Mouse (Mus musculus) heart, embryonic 11.5 days (tissue): ENCODE data around the gene Gm12216. TPM values are rescaled to one million over a fixed set of nuclear protein-coding genes. Genes with fewer than 3 reads are reported as not detected.

Experiments
- ATAC-seq: fragments of 200-750 bp; cut with Nextera tagmentation; replicated peaks from 2 replicates; pipeline ENCODE4 v1.8.0; 2017; ENCODE audit warnings: moderate library complexity; ENCODE audit not compliant: insufficient number of reproducible peaks, low FRiP score, low TSS enrichment
- H3K27ac ChIP-seq: fragments of 300-500 bp; sonication (generic); 2 replicates; pipeline ENCODE4 v1.5.1; 2014; ENCODE audit warnings: mild to moderate bottlenecking, low read depth, low read length
- H3K27me3 ChIP-seq: fragments of 300-500 bp; sonication (generic); 2 replicates; pipeline ENCODE4 v1.6.1; 2014; ENCODE audit warnings: mild to moderate bottlenecking, low read length, mixed read lengths; ENCODE audit not compliant: control insufficient read depth, insufficient read depth
- H3K36me3 ChIP-seq: fragments of 300-500 bp; sonication (generic); 2 replicates; pipeline ENCODE4 v1.6.1; 2014; ENCODE audit warnings: mild to moderate bottlenecking, low read length, moderate library complexity, mixed read lengths; ENCODE audit not compliant: control insufficient read depth, insufficient read depth
- H3K4me1 ChIP-seq: fragments of 300-500 bp; sonication (generic); 2 replicates; pipeline ENCODE4 v1.6.1; 2014; ENCODE audit warnings: low read length; ENCODE audit not compliant: control insufficient read depth, insufficient read depth
- H3K4me2 ChIP-seq: fragments of 300-500 bp; sonication (generic); 2 replicates; pipeline ENCODE4 v1.6.1; 2014; ENCODE audit warnings: mild to moderate bottlenecking, moderate library complexity
- H3K4me3 ChIP-seq: fragments of 300-500 bp; sonication (generic); 2 replicates; pipeline ENCODE4 v1.5.1; 2014; ENCODE audit warnings: low read depth, low read length
- H3K9ac ChIP-seq: fragments of 300-500 bp; sonication (generic); 2 replicates; pipeline ENCODE4 v1.6.1; 2014; ENCODE audit warnings: mild to moderate bottlenecking, low read depth, low read length, moderate library complexity
- H3K9me3 ChIP-seq: fragments of 300-500 bp; sonication (generic); replicated peaks from 2 replicates; pipeline ENCODE4 v1.6.1; 2016; ENCODE audit warnings: low read length; ENCODE audit not compliant: control insufficient read depth
- whole genome bisulfite sequencing: fragments of 180-500 bp; shearing (Covaris S2); extraction: QIAGEN DNeasy Blood & Tissue Kit; methylation state at CpG from one replicate; pipeline ENCODE4 v1.1.7; 2014; ENCODE audit not compliant: insufficient replicate concordance; 5-methylcytosine and 5-hydroxymethylcytosine counted together
- polyA plus RNA-seq: library from polyadenylated mRNA; unstranded; fragments of >200 nt; fragmentation: Nextera tagmentation; extraction: Ambion mirVana; gene quantifications from 2 replicates; pipeline ENCODE4 v1.2.1, GENCODE M21; 2014

Gm12216 gene
- polyA plus RNA-seq, 1 experiment from 2014 or later = not detected

- ATAC-seq = no peak
- H3K4me2 ChIP-seq = no peak overlapping the region
- no peaks in the 10 kb centered on the region for H3K27me3 ChIP-seq
- no peaks in the 10 kb centered on the region for H3K36me3 ChIP-seq
- H3K4me3 ChIP-seq = no peak overlapping the region
- 89% methylated on average over 10 of the region's 10 CpGs for WGBS
- H3K4me1 ChIP-seq = peaks cover 24% of the 10 kb centered on the region
- no peaks in the 10 kb centered on the region for H3K9me3 ChIP-seq
- H3K9ac ChIP-seq = no peak overlapping the region
- no peak overlapping the region for H3K27ac ChIP-seq
These were observed 60.9 kb downstream of the Gm12216 start for GRCm38 (mm10) chr11:53798041-53798711.

GRCm38 (mm10) chr11:53797386-53797920 is 61.6 kb downstream of the Gm12216 start:
- no peaks in the 10 kb centered on the region for H3K9me3 ChIP-seq
- no peaks in the 10 kb centered on the region for H3K27me3 ChIP-seq
- peaks cover 24% of the 10 kb centered on the region for H3K4me1 ChIP-seq
- no peak for ATAC-seq
- no peak overlapping the region for H3K4me3 ChIP-seq
- 69% methylated on average over 6 of the region's 6 CpGs for WGBS
- no peak overlapping the region for H3K9ac ChIP-seq
- no peak overlapping the region for H3K4me2 ChIP-seq
- no peak overlapping the region for H3K27ac ChIP-seq
- H3K36me3 ChIP-seq = no peaks in the 10 kb centered on the region

DNA sequence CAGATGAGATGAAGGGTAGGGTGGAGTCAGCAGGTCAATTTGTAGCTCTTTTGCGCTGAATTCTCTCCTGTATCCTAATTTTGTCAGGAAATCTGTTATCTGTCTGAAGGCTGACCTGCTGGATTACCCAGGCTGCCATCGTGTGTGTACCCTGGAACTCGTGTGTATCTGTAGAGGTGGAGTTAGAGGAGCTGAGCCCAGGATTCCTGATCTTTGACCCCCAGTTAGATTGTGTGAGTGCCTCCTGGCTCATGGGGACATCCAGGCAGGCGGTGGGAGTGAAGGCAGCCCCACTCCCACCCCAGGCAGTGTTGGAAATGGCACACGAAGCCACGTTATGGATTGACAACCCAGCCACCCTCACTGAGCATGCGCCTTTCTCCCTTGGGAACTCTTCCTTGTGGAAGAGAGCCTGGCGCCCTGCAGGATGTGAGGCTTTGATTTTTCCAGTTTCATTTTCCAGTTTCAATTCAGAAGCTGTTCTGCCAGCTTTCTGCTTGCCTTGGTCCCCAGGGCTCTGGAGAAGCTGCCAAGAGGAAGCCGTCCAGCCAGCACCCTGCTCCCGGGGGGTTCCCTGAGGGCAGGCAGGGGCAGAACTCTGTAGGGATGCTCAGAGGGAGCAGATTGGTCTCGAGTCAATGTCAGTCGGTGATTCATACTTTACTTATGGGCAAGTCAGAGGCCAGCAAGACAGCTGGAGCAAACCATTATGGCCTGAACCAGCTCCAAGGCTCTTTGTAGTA is 62.5 kb downstream of the Gm12216 start:
- ATAC-seq = no peak
- H3K27ac ChIP-seq = no peak overlapping the region
- no peaks in the 10 kb centered on the region for H3K27me3 ChIP-seq
- no peak overlapping the region for H3K4me2 ChIP-seq
- peaks cover 24% of the 10 kb centered on the region for H3K4me1 ChIP-seq
- H3K9ac ChIP-seq = no peak overlapping the region
- 50% methylated on average over 12 of the region's 12 CpGs for WGBS
- no peaks in the 10 kb centered on the region for H3K9me3 ChIP-seq
- H3K4me3 ChIP-seq = no peak overlapping the region
- no peaks in the 10 kb centered on the region for H3K36me3 ChIP-seq

DNA sequence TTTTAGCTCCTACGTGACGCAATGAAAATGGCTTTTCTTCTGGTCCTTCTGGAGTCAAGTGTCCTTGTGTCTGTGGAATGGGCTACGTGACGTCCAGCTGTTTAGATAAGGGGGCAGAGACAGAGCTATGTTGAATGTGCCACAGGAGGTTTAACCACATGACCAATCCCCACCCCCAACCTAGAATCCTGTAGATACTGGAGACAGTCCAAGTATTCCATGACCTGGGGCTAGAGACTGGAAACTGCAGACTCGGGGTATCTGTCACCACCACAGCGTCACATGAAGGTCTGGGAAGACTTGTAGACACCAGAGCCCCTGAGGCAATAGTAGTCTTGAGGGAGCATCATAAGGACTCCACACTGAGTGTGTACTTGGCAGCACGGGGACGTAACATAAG is 63.2 kb downstream of the Gm12216 start:
- H3K27ac ChIP-seq = peak overlapping the region; percentile 59
- no peaks in the 10 kb centered on the region for H3K36me3 ChIP-seq
- H3K4me1 ChIP-seq = peaks cover 24% of the 10 kb centered on the region
- peak; percentile 40; the same call in 1 of the 2 replicates for ATAC-seq
- H3K4me3 ChIP-seq = no peak overlapping the region
- H3K27me3 ChIP-seq = no peaks in the 10 kb centered on the region
- no peak overlapping the region for H3K9ac ChIP-seq
- no peaks in the 10 kb centered on the region for H3K9me3 ChIP-seq
- 0 out of 2 replicates have a peak overlapping the region, but pooled peaks have one; percentile 9 for H3K4me2 ChIP-seq
- WGBS = 35% methylated on average over 8 of the region's 8 CpGs

- H3K9ac ChIP-seq = no peak overlapping the region
- H3K9me3 ChIP-seq = no peaks in the 10 kb centered on the region; the same call in 1 of the 2 replicates
- H3K4me1 ChIP-seq = peaks cover 24% of the 10 kb centered on the region
- no peak overlapping the region for H3K4me3 ChIP-seq
- H3K27ac ChIP-seq = peak overlapping the region; percentile 59
- ATAC-seq = 0 out of 2 replicates have a peak, but pooled peaks have one; percentile 28
- WGBS = 49% methylated on average over 25 of the region's 25 CpGs
- H3K4me2 ChIP-seq = no peak overlapping the region; the same call in 1 of the 2 replicates
- H3K36me3 ChIP-seq = no peaks in the 10 kb centered on the region
- no peaks in the 10 kb centered on the region for H3K27me3 ChIP-seq
These were observed 64.1 kb downstream of the Gm12216 start for GRCm38 (mm10) chr11:53794671-53795557.

DNA sequence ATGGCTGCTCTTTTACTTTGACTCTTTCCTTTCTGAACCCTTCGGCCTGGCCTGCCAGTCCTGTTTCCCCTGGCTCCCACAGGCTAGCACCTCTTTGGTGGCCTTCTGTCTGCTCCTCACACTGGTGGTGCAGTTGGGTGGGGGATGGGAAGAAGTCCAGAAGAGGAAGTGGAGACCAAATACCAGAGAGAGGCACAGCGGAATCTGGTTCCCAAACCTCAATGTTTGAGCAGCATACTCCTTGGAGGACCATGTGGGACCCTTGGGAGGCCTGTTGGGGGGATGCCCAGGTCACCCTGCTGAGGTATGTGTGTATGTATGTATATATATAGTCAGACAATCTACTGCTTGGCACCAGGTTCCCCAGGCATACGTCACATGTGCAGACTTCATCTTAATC is 65.0 kb downstream of the Gm12216 start:
- H3K4me3 ChIP-seq = no peak overlapping the region
- 51% methylated on average over 3 of the region's 3 CpGs for WGBS
- no peaks in the 10 kb centered on the region; the same call in 1 of the 2 replicates for H3K9me3 ChIP-seq
- H3K36me3 ChIP-seq = no peaks in the 10 kb centered on the region
- H3K4me2 ChIP-seq = no peak overlapping the region
- peaks cover 24% of the 10 kb centered on the region for H3K4me1 ChIP-seq
- no peaks in the 10 kb centered on the region for H3K27me3 ChIP-seq
- no peak overlapping the region for H3K27ac ChIP-seq
- ATAC-seq = no peak
- H3K9ac ChIP-seq = no peak overlapping the region

- Histone ChIP-seq H3K9me3 (no peaks in the 10 kb centered on the region; the same call in 1 of the 2 replicates), H3K36me3 (no peaks in the 10 kb centered on the region), H3K4me3 (no peak overlapping the region), H3K27me3 (no peaks in the 10 kb centered on the region), H3K9ac (no peak overlapping the region), H3K27ac (no peak overlapping the region), H3K4me1 (peaks cover 24% of the 10 kb centered on the region), H3K4me2 (no peak overlapping the region)
- WGBS = 68% methylated on average over 3 of the region's 3 CpGs
- no peak for ATAC-seq
These were observed 66.1 kb downstream of the Gm12216 start for GRCm38 (mm10) chr11:53792986-53793385.

DNA sequence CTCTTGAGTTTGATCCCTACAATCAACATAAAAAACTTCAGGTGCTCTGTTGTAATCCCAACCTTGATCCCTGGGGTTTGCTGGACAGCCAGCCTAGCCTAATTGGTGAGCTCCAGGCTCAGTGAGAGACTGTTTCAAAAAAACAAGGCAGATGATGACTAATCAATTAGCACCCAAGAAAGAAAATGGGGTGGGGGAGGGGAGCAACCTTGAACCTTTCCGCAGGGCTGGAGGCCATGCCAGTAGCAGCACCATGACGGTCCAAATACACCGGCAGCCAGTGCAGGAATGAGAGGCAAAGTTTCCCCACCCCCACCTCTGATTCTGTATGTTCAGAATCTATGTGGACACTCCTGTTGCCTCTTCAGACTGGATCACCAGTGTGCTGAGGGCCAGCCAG is 69.8 kb downstream of the Gm12216 start:
- WGBS = 67% methylated on average over 3 of the region's 3 CpGs

More for the DNA sequence above, 69.8 kb downstream of the Gm12216 start:
- Histone ChIP-seq H3K9ac (no peak overlapping the region), H3K4me3 (no peak overlapping the region), H3K36me3 (no peaks in the 10 kb centered on the region), H3K9me3 (no peaks in the 10 kb centered on the region; the same call in 1 of the 2 replicates), H3K4me2 (no peak overlapping the region), H3K4me1 (peaks cover 4% of the 10 kb centered on the region; the same call in 1 of the 2 replicates), H3K27me3 (no peaks in the 10 kb centered on the region), H3K27ac (no peak overlapping the region)
- ATAC-seq = no peak
